Mouse (Mus musculus) subcutaneous adipose tissue, adult 2 months (tissue): ENCODE results near the gene Pak3. TPM values are rescaled to one million over a fixed set of nuclear protein-coding genes. Genes with fewer than 3 reads are reported as not detected.

ENCODE experiments used
- polyA plus RNA-seq: library from polyadenylated mRNA; depleted of rRNA; stranded (reverse); fragments of >200 nt; gene quantifications from 2 replicates; pipeline ENCODE4 v1.2.3, GENCODE M21; 2012; ENCODE audit warnings: low replicate concordance; rRNA removed

Pak3 gene
- polyA plus RNA-seq: 0.19 and 0.46 TPM in 2 replicates

DNA sequence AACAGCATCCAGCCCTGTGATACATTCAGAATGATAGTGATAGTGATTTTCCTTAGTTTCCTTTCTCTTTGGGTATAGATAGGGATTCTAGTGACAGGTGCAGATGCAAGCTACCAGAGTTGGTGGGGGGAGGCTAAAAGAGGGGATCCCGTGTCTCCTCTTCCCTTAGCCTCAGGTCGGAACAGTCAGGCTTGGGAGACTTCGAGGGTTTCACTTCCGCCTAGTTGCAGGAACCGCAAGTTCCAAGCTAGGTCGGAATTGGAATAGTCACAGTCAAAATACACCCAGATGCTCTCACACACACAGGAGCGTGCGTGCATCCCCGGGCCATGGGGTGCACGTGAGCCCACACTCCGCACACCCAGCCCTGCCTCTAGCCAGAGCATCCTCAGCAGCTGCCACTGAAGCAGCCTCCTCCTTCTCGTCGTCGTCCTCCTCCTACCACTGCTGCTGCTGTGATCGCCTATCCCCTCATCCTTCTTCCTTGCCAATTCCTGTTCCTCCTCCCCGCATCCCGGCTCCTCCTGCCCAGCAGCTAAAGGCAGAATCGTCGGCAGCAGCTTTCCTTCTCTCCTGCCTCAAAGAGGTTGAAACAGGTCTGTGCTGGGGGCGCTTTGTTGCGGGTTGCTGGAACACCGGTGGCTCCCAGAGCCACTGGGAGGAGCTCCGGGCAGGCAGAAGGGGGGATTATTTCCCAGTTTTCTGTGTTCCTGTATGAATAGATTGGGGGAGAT, at the start of gene Pak3:
Pak3 (plus strand) TSS at position 424 of the 734 bp plus-strand sequence.

DNA sequence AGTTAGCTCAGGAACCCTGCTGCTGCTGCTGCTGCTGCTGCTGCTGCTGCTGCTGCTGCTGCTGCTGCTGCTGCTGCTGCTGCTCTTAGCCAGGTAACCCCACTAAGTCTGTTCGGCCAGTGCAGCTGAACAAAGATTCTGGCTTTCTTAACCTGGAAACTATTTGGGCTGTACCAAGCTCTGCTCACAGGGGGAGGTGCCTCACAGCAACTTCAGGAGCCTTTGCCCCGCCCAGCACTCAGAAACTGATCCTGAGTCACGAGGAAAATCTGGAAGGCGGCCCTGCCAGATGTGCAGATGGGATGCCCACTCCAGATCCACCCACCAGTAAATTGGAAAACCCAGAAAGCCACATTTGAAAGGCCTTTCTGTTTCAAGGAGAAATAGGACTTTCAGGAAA, 308.8 kb downstream of the Pak3 start, which contains the start of gene Capn6:
Capn6 (minus strand) TSS at position 203 of the 400 bp plus-strand sequence.

Other genes starting within 250 kb of the Pak3 start
- gene Chrdl1, start 124.3 kb upstream of the Pak3 start, polyA plus RNA-seq: 23.4 and 27.5 TPM in 2 replicates